Mouse (Mus musculus) C2C12 (cell line): ENCODE measurements around the gene Hnf1b. TPM values are rescaled to one million over a fixed set of nuclear protein-coding genes. Genes with fewer than 3 reads are reported as not detected.
A peak's percentile ranks its signal among the peaks of the same experiment; 100 is the strongest.

ENCODE experiments used
- H3K27me3 ChIP-seq: one replicate; pipeline ENCODE4 v1.6.1; 2011; ENCODE audit not compliant: control insufficient read depth, insufficient read depth, insufficient read length
- H3K36me3 ChIP-seq: one replicate; pipeline ENCODE4 v1.6.1; 2011; ENCODE audit not compliant: control insufficient read depth, insufficient read depth
- H3K4me3 ChIP-seq: one replicate; pipeline ENCODE4 v1.5.1; 2011; ENCODE audit warnings: mild to moderate bottlenecking, control low read depth; ENCODE audit not compliant: poor library complexity, insufficient read depth, severe bottlenecking
- H3K79me2 ChIP-seq: one replicate; pipeline ENCODE4 v1.6.1; 2011; ENCODE audit not compliant: control insufficient read depth, insufficient read depth
- H3K79me3 ChIP-seq: one replicate; pipeline ENCODE4 v1.6.1; 2011; ENCODE audit warnings: low read depth, control low read depth
- H3ac ChIP-seq: one replicate; pipeline ENCODE3; 2011; ENCODE audit warnings: low read depth; ENCODE audit not compliant: control insufficient read depth, insufficient read length
- CEBPB ChIP-seq: IDR thresholded peaks from one replicate; pipeline ENCODE4 v1.6.1; 2011; ENCODE audit warnings: low read depth, mild to moderate bottlenecking, control low read depth, moderate library complexity
- CTCF ChIP-seq: IDR thresholded peaks from one replicate; pipeline ENCODE4 v1.5.1; 2011; ENCODE audit not compliant: control insufficient read depth, insufficient read depth, insufficient read length
- FOSL1 ChIP-seq: IDR thresholded peaks from one replicate; pipeline ENCODE4 v1.8.0; 2011; ENCODE audit warnings: mild to moderate bottlenecking, low read length; ENCODE audit not compliant: poor library complexity, insufficient read depth, severe bottlenecking
- MAX ChIP-seq: IDR thresholded peaks from one replicate; pipeline ENCODE4 v1.6.1; 2011; ENCODE audit warnings: mild to moderate bottlenecking, control low read depth
- MYOD1 ChIP-seq: IDR thresholded peaks from one replicate; pipeline ENCODE4 v1.6.1; 2011; ENCODE audit warnings: low read depth; ENCODE audit not compliant: control insufficient read depth, insufficient read length
- MYOG ChIP-seq: IDR thresholded peaks from one replicate; pipeline ENCODE4 v1.6.1; 2011; ENCODE audit not compliant: control insufficient read depth, insufficient read length; ENCODE audit errors: extremely low read depth
- USF1 ChIP-seq: IDR thresholded peaks from one replicate; pipeline ENCODE4 v1.6.1; 2011; ENCODE audit warnings: low read depth, mild to moderate bottlenecking, control low read depth, moderate library complexity
- polyA plus RNA-seq: library from polyadenylated mRNA; unstranded; fragments of >200 nt; fragmentation: generic; extraction: Trizol; gene quantifications from one replicate; pipeline ENCODE4 v1.2.1, GENCODE M21; 2012; ENCODE audit warnings: missing spikeins

Hnf1b gene
- polyA plus RNA-seq, 1 experiment, result not detected

GRCm38 (mm10) chr11:83908376-83908775 is 58.5 kb downstream of the Hnf1b start:
- Histone ChIP-seq H3K36me3 (no peaks in the 10 kb centered on the region), H3K27me3 (peaks cover 39% of the 10 kb centered on the region), H3K79me2 (no peaks in the 10 kb centered on the region), H3K4me3 (no peak overlapping the region), H3K79me3 (no peaks in the 10 kb centered on the region), H3ac (no peak overlapping the region)
- TF ChIP-seq CTCF (no peak), MYOG (no peak), CEBPB (no peak), USF1 (no peak), MAX (no peak), MYOD1 (no peak), FOSL1 (no peak)

DNA sequence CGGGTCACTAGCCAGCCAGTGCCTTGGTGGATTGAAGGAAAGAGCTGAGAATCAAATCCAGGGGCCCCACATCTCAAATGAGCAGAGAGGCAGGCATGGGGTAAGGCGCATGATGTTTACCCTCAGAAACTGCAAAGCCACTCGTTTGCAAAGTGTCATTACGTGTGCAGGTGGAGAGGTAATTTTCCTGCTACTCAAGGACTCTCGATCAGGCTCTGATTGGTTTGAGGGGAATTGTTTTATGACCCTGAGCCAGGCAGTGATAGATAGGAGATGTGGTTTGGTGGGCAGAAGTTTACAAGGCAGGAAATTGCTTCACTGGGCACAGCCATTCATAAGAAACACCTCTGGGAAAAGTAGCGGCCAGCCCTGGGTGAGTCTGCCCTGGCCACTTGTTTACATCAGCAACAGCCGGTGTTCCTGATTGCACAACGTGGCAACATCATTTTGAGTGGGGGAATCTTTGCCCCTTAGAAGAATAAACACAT is 64.0 kb downstream of the Hnf1b start:
- no peaks in the 10 kb centered on the region for H3K36me3 ChIP-seq
- TF ChIP-seq CTCF, result no peak
- TF ChIP-seq CEBPB, result peak; percentile 52
- no peaks in the 10 kb centered on the region for H3K79me3 ChIP-seq
- H3K27me3 ChIP-seq, result peaks cover 31% of the 10 kb centered on the region
- H3K4me3 ChIP-seq, result no peak overlapping the region
- H3ac ChIP-seq, result no peak overlapping the region
- no peaks in the 10 kb centered on the region for H3K79me2 ChIP-seq

- Histone ChIP-seq H3K36me3 (no peaks in the 10 kb centered on the region), H3K27me3 (peaks cover 37% of the 10 kb centered on the region), H3ac (no peak overlapping the region), H3K79me2 (no peaks in the 10 kb centered on the region), H3K4me3 (no peak overlapping the region), H3K79me3 (no peaks in the 10 kb centered on the region)
- TF ChIP-seq CTCF (no peak), USF1 (no peak), MYOD1 (no peak), CEBPB (no peak), MYOG (no peak), MAX (no peak), FOSL1 (no peak)
These were observed 64.6 kb downstream of the Hnf1b start for GRCm38 (mm10) chr11:83914501-83914900.

- Histone ChIP-seq H3ac (no peak overlapping the region), H3K27me3 (peaks cover 35% of the 10 kb centered on the region), H3K79me3 (no peaks in the 10 kb centered on the region), H3K79me2 (no peaks in the 10 kb centered on the region), H3K36me3 (no peaks in the 10 kb centered on the region), H3K4me3 (no peak overlapping the region)
- TF ChIP-seq MYOD1 (no peak), MYOG (no peak), MAX (no peak), CEBPB (no peak), CTCF (no peak), FOSL1 (no peak), USF1 (no peak)
These were observed 72.7 kb downstream of the Hnf1b start for GRCm38 (mm10) chr11:83922600-83922999.

DNA sequence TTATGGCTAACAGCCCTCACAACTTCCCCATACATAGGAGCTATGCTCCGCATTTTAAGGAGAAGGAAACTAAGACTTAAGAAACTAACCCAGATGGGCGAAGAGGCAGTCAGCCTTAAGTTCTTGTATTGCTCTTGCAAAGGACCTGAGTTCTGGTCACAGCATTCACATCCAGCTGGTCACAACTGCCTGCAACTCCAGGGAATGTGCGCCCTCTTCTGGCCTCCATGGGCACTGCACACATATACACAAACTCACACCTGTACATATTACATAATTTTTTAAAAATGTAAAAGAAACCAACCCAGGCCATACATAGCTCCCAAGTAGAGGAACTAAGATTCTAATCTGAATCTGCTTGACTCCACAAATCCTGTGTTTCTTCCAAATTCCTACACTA is 77.2 kb downstream of the Hnf1b start:
- no peaks in the 10 kb centered on the region for H3K79me2 ChIP-seq
- TF ChIP-seq MYOG (no peak), FOSL1 (no peak), CEBPB (no peak), MYOD1 (no peak), CTCF (no peak), MAX (no peak), USF1 (no peak)

DNA sequence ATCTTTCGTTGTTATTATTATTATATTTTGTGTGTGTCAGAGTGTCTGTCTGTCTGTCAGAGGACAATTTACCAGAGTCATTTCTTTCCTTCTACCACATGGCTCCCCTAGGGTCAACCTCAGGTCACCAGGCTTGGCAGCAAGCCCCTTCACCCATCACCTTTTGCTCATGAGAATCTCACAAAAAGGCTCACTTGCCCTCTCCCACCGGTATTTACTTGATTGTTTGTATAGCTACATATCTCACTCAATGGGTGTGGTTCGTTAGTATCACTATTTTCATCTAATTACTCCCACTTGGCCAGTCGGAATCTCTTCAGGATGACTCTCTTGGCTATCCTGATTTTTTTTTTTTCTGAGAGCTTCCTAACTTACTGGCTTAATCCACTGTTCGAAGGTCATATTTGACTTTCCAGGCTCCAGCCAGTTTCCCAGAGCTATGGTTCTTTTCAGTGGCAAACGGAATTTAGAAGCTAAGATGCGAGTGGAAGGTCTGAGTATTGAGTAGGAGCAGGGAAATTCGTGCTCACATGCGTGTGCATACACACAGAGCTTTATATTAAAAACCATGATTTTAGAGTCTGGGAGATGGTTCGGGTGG is 82.7 kb downstream of the Hnf1b start:
- no peak for TF ChIP-seq MYOG
- Histone ChIP-seq H3ac (no peak overlapping the region), H3K27me3 (peaks cover 19% of the 10 kb centered on the region), H3K79me3 (no peaks in the 10 kb centered on the region), H3K36me3 (no peaks in the 10 kb centered on the region), H3K79me2 (no peaks in the 10 kb centered on the region), H3K4me3 (no peak overlapping the region)

More for the DNA sequence above, 77.2 kb downstream of the Hnf1b start:
- Histone ChIP-seq H3K79me3 (no peaks in the 10 kb centered on the region), H3K4me3 (no peak overlapping the region), H3ac (no peak overlapping the region), H3K36me3 (no peaks in the 10 kb centered on the region), H3K27me3 (peaks cover 38% of the 10 kb centered on the region)
